Mouse (Mus musculus) ES-Bruce4 (cell line): ENCODE measurements at regions not wholly inside any gene's neighbourhood (a gene's known extent, or its start where the extent isn't known, plus 50 kb on each side); places are given as distances from the start of the nearest gene placed in this dataset.

Experiments used
- CTCF ChIP-seq: IDR thresholded peaks from one replicate; pipeline ENCODE4 v1.8.1; 2011; ENCODE audit warnings: low read depth, low read length
- EP300 ChIP-seq: IDR thresholded peaks from 2 replicates; pipeline ENCODE4 v1.6.1; 2011; ENCODE audit warnings: low read depth, low read length; ENCODE audit not compliant: insufficient read depth
- POLR2A ChIP-seq: IDR thresholded peaks from one replicate; pipeline ENCODE4 v1.8.1; 2011; ENCODE audit warnings: low read length; ENCODE audit not compliant: insufficient read depth

DNA sequence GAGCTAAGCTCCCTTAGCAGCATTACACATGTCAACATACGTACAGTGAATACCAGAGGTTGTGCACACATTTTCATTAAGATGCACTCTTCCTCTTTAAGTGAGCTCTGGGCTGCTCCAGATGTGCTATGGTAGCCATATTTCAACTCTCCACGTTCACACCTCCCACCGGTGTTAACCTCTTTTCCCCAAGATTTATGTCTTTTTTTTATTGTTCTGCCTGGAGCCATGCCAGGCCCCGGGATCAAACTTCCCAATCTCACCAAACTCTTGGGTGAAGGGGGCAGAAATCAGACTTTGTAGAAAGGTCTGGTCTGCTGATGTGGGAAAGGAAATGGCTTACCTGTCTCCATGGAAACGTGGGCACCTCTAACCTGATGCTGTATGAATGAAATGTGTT, 754.0 kb upstream of the Sox9 start:
- TF ChIP-seq EP300 (no peak), POLR2A (no peak), CTCF (no peak)
